Mouse (Mus musculus): Measurements from ENCODE around the gene Rbfox1.

- TF ChIP-seq MAX (IDR thresholded peaks at IDR 0.05; ENCODE audit: low read length) (no peak), MAFK (IDR thresholded peaks at IDR 0.05; ENCODE audit: borderline replicate concordance, low read depth, low read length) (no peak), POLR2AphosphoS2 (IDR thresholded peaks at IDR 0.05; ENCODE audit: low read length) (no peak), GATA1 (IDR thresholded peaks at IDR 0.05; ENCODE audit: low read depth, low read length) (no peak), ZC3H11A (IDR thresholded peaks at IDR 0.05; ENCODE audit: low read depth, low read length) (no peak), USF1 (IDR thresholded peaks at IDR 0.05; ENCODE audit: low read depth, low read length) (no peak), POLR2A (IDR thresholded peaks at IDR 0.05; ENCODE audit: control insufficient read depth in 1 of 2, insufficient read depth in 1 of 2, low read depth in 1 of 2, low read length in 2 of 2, poor library complexity in 1 of 2) (no peak)
Observed at GRCm38 (mm10) chr16:6241393-6241792, 356.2 kb downstream of the Rbfox1 start.
